Mouse (Mus musculus) megakaryocyte progenitor cell, adult 5-6 weeks (primary cell): ENCODE results near the gene Mt4. TPM values are rescaled to one million over a fixed set of nuclear protein-coding genes. Genes with fewer than 3 reads are reported as not detected.

ENCODE experiments used
- ATAC-seq: replicated peaks from 2 replicates; pipeline ENCODE4 v1.8.0; 2016; ENCODE audit warnings: mild to moderate bottlenecking, moderate TSS enrichment, inconsistent platforms; ENCODE audit not compliant: poor library complexity
- total RNA-seq, 2 experiments: library from RNA; stranded (forward) in 1 of 2; stranded (reverse) in 1 of 2; fragments of 157-497, 149-512 nt in 1 of 2; fragments of 200-1000 nt in 1 of 2; gene quantifications; 2 replicates each; pipeline versions ENCODE4 v1.2.3 to v1.2.4; 2015 to 2017

Gene Mt4
- total RNA-seq (2015): not detected in 2 replicates
- not detected in 2 replicates for total RNA-seq (2017)

DNA sequence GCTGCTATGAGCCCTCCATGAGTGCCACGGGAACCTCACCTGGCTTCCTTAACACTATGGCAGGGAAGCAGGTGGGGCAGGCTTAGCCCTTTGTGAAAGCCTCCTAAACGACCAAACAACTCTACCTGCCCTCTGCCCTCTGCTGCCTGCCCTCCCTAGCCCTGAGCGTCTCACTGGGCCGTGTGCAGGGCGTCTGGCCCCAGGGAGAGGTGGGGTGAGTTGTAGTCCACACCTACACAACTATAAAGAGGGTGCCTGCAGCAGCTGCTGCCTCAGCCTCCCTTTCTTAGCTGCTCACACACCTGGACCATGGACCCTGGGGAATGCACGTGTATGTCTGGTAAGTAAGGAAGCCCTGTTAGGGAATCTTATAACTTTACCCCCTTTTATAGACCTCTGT, at the start of gene Mt4:
Gene Mt4, plus strand, starts transcription at position 265 of the 400 bp plus-strand sequence.
- ATAC-seq: no peak

GRCm38 (mm10) chr8:94087964-94088363, 49.0 kb upstream of the Mt4 start:
- no peak for ATAC-seq

- ATAC-seq: peak; percentile 97
Measured at GRCm38 (mm10) chr8:94089715-94090114, 47.3 kb upstream of the Mt4 start.

GRCm38 (mm10) chr8:94092848-94093247, 44.1 kb upstream of the Mt4 start:
- no peak for ATAC-seq

DNA sequence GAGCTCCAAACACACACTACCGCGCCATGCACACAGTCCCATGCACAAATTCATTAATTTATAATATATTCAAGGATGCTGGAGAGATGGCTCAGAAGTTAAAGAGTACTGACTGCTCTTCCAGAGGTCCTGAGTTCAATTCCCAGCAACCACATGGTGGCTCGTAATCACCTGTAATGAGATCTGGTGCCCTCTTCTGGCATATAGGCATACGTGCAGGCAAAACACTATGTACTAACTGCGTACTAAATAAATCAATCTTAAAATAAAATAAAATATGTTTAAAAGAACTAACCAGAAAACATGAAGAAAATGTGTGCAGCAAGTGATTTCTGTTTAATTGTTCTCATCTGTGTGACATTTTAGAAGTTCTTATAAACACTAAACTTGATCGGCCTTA, 42.7 kb upstream of the Mt4 start:
- no peak for ATAC-seq

- ATAC-seq: peak; percentile 97
Measured at GRCm38 (mm10) chr8:94098081-94098974, 38.7 kb upstream of the Mt4 start, which contains the start of gene Bbs2. TSS of gene Bbs2 (minus strand) at chr8:94098928.

GRCm38 (mm10) chr8:94098996-94099395, 38.0 kb upstream of the Mt4 start:
- no peak for ATAC-seq

GRCm38 (mm10) chr8:94104146-94104545, 32.9 kb upstream of the Mt4 start:
- ATAC-seq: peak; percentile 44

- no peak for ATAC-seq
Measured at GRCm38 (mm10) chr8:94107871-94108270, 29.1 kb upstream of the Mt4 start.

GRCm38 (mm10) chr8:94109396-94109795, 27.6 kb upstream of the Mt4 start:
- peak; percentile 73 for ATAC-seq

DNA sequence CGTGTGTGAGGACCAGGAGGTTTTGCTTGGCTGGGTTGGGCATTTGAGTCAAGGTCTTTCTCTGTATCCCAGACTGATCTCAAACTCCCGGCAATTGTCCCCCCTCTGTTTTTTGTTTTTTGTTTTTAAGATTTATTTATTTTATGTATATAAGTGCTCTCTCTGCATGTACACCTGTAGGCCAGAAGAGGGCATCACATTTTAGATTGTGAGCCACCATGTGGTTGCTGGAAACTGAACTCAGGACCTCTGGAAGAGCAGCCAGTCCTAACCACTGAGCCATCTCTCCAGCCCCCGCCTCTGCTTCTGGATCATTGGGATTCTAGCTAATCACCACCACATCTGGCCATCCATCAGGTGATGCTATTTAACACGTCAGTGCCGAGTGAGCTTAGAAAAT, 27.2 kb upstream of the Mt4 start:
- ATAC-seq: no peak

DNA sequence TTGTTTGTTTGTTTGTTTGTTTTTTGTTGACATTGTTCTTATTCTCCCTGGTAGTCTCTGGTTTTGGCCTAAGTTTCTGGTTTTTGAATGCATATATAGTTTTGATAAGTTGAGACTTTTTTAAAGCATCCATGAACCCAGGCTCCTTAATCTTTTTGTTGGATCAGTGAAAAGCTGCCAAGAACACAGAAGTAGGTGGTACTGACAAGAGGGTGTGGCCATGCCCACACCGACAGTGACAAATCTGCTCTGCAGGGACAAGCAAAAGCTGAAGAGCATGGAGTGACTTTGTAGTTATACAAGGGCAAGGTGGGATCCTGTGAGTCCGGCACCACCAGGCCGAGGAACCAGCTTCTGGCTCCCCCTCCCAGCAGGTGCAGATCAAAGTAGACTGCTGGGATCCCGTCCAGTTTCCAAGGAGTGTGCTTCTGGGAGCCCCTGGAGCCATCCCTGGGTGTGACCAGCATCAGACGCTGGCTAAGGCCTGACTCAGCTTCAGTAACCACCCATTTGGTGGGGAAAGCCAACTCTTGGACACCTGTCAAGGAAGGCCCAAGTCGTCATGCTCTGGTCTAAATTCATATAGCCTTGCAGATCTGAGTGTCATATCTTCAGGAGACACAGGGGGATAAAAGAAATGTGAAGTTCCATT, 26.3 kb upstream of the Mt4 start:
- peak; percentile 72 for ATAC-seq

DNA sequence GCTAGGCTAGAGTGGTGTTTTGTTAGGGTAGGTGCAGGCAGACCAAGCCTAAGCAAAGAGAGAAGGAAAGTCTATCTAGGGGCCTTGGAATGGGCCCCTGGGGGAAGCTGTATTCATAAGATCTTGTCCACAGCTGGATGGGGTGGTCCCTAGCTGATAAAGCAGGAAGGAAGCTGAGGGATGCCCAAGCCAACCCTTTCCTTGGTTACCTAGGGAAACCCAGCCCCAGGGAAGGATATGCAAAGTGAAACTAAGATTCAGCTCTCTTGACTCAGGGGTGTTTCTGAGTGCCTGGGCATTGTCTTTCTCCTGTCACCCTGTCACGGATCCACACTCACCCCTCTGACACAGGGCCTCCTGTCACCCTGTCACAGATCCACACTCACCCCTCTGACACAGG, 23.6 kb upstream of the Mt4 start:
- ATAC-seq: 0 out of 2 replicates have a peak, but pooled peaks have one; percentile 10

DNA sequence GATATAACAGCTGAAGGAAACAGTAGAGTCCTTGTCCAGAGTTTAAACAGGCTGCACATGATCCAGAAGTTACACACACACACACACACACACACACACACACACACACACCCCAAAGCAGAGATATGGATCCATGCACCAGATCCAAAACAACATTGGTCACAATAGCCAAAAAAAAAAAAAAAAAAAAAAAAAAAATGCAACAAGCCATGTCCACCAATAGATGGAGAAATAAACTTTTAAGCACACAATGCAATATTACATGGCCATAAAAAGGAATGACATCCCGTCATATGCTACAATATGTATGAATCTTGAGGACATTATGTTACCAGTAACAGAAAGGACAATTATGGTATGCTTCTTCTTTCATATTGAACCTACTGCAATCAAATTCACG, 23.0 kb upstream of the Mt4 start:
- ATAC-seq: no peak

GRCm38 (mm10) chr8:94118776-94119430, 18.1 kb upstream of the Mt4 start:
- peak; percentile 94 for ATAC-seq

DNA sequence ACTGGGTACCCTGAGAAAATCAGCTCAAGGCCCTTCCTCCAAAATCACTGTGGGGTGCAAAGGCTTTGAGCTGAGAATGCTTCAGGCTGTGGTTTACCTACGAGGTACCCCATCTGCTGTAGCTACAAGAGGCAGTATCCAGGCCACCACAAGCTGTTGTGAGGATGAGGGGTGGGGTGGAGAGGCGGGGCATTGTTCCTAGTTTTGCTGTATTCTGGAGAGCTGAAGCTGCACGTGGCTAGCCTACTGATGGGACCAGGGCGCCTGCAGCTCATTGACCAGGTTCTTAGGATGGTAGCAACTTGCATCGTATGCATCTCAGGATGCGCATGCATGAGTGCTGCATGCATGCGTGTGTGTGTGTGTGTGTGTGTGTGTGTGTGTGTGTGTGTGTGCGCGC, 15.4 kb upstream of the Mt4 start:
- ATAC-seq: no peak

DNA sequence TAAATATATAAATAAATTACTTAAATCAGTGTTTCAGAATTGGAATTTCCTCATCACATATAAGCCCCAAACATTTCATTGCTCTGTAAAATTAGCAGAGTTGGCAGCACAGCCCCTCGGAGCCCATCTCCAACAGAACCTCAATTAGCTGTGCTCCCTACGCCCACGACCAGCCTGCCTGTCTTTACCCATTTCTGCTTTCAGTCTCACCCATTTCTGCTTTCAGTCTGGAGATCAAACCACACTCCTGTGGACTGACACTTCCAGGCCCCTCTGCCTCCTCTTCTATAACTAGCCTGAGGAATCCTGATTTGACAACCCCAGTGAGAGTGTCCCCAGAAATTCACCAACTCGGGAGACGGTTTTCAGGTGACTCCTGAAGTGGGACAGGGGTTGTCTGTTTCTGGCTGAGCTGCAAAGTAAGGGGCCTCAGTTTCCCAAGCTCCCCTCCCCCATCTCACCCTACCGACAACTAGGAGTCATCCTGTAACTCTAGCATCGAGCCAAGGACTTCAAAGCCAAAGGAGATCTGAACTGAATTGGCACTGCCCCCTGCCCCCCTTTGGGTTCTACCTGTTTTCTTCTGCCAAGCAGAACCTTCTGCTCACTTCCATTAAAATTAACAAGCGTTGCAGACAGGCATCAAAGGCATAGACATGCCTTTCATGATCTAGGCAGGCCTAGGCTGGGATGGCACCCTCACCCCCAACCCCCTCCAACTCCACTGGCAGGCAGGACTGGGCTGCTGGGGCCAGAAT, 14.1 kb upstream of the Mt4 start:
- ATAC-seq: peak; percentile 52

DNA sequence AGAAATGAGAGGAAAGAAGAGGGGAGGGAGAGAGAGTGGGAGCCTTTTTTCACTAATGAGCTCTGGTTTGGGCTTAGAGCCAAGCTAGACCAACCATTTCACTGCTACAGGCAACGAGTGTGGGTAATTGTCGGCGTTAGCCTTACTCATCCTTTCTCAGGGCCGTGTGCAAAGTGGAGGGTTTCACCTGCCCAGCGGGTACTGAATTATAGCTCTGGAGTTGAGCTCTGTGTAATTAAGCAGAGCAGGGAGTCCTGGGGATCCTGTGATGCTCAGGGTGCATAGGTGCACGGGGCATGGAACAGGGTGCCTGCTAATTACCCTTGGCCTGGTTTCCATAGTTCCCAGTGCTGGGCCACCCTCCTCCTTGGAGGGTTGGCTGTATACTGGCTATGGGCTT, 9.3 kb upstream of the Mt4 start:
- no peak for ATAC-seq

DNA sequence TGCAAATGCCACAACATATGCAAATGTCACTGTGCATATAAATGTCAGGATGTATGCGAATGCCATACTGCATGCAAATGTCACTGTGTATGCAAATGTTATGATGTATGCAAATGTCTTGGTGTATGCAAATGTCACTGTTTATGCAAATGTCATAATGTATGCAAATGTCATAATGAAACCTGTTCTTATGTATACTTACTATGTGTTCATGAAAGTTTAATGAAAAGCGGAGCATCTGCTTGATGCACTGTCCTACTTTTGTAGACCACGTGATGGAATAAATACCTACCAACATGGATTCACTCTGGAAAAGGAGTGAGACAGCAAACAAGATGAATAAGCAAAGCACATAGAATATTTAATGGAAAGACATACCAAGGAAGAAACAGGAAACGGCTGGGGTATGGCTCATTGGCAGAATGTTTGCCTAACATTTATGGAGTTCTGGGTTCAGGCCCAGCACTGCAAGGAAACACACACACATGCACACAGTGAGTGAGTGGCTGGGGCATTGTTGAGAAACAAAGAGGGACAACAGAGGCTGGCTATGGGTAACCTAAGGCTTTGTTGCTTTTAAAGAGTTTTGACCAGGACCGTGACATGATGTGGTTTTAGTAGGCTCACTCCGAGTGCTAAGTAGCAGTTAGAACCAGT, 7.7 kb upstream of the Mt4 start:
- ATAC-seq: no peak

DNA sequence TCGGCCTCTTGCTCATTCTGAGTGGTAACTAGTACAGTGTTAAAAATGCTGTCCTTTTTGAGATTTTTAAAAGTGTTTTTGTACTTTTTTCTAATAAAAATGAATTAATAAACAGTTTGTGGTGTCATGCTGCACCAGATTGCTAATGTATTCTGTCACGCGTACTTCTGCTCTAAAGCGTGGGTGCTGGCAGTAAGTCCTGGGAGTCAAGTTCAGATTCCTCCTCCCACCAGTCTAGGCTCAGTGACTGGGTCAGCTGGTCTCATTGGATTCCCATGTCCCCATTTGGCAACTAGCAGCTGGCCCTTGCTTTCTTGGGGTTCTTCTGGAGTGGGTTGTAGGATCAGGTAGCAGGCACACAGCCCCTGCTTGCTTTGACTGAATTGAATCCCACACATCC, 6.9 kb upstream of the Mt4 start:
- ATAC-seq: no peak
